Mouse (Mus musculus) gastrocnemius, adult 8-10 months (tissue): ENCODE measurements at regions not wholly inside any gene's neighbourhood (a gene's known extent, or its start where the extent isn't known, plus 50 kb on each side); places are given as distances from the start of the nearest gene placed in this dataset.
A peak's percentile ranks its signal among the peaks of the same experiment; 100 is the strongest.

Experiments used
- DNase-seq, 2 experiments: peaks; one replicate each; pipeline ENCODE4 v3.0.0; 2022; ENCODE audit warnings: low spot score in 2 of 2

- peak in 1 of 2 experiments; percentile 14 for DNase-seq
These were observed 221.2 kb downstream of the Myh15 start for GRCm38 (mm10) chr16:49278478-49278877.

GRCm38 (mm10) chr16:49288096-49288714 lies 230.9 kb downstream of the Myh15 start:
- DNase-seq, result no peak

- DNase-seq, result peak; percentile 21 to 30
These were observed 232.2 kb downstream of the Myh15 start for GRCm38 (mm10) chr16:49289200-49290079.

GRCm38 (mm10) chr16:49303612-49304307 lies 246.5 kb downstream of the Myh15 start:
- DNase-seq, result no peak

- no peak for DNase-seq
These were observed 247.1 kb downstream of the Myh15 start for GRCm38 (mm10) chr16:49304354-49304753.

GRCm38 (mm10) chr16:49317061-49317460 lies 259.8 kb downstream of the Myh15 start:
- DNase-seq, result no peak

GRCm38 (mm10) chr16:49319047-49319678 lies 261.9 kb downstream of the Myh15 start:
- no peak for DNase-seq

GRCm38 (mm10) chr16:49319774-49320173 lies 262.5 kb downstream of the Myh15 start:
- DNase-seq, result no peak

- DNase-seq, result no peak
These were observed 264.7 kb downstream of the Myh15 start for GRCm38 (mm10) chr16:49321951-49322350.

GRCm38 (mm10) chr16:49330725-49331386 lies 273.6 kb downstream of the Myh15 start:
- no peak for DNase-seq

- DNase-seq, result no peak
These were observed 274.9 kb downstream of the Myh15 start for GRCm38 (mm10) chr16:49332107-49332722.

- no peak for DNase-seq
These were observed 278.6 kb downstream of the Myh15 start for GRCm38 (mm10) chr16:49335916-49336315.

- DNase-seq, result no peak
These were observed 280.7 kb downstream of the Myh15 start for GRCm38 (mm10) chr16:49337948-49338347.

- DNase-seq, result no peak
These were observed 301.1 kb downstream of the Myh15 start for GRCm38 (mm10) chr16:49358404-49358803.

GRCm38 (mm10) chr16:49361731-49362130 lies 304.4 kb downstream of the Myh15 start:
- no peak for DNase-seq

GRCm38 (mm10) chr16:49369450-49369849 lies 312.2 kb downstream of the Myh15 start:
- no peak for DNase-seq

- no peak for DNase-seq
These were observed 317.8 kb downstream of the Myh15 start for GRCm38 (mm10) chr16:49375108-49375507.

- no peak for DNase-seq
These were observed 320.0 kb upstream of the Ift57 start for GRCm38 (mm10) chr16:49378917-49379473.

- DNase-seq, result no peak
These were observed 310.9 kb upstream of the Ift57 start for GRCm38 (mm10) chr16:49388135-49388534.
